Mouse (Mus musculus): ENCODE results near the gene Usp15.

- no peak for TF ChIP-seq CTCF (conservative IDR thresholded peaks at IDR 0.05; ENCODE audit: insufficient read depth, insufficient read length, low read depth, low read length)
- no peak for TF ChIP-seq POLR2A (IDR thresholded peaks at IDR 0.05; ENCODE audit: low read depth, low read length)
These were observed 9.5 kb downstream of the Usp15 start for GRCm38 (mm10) chr10:123187337-123187736.

Data from kidney, adult 2 months (tissue).